ENCODE assay signal across 21 mouse cellular contexts in the genomic region with DNA sequence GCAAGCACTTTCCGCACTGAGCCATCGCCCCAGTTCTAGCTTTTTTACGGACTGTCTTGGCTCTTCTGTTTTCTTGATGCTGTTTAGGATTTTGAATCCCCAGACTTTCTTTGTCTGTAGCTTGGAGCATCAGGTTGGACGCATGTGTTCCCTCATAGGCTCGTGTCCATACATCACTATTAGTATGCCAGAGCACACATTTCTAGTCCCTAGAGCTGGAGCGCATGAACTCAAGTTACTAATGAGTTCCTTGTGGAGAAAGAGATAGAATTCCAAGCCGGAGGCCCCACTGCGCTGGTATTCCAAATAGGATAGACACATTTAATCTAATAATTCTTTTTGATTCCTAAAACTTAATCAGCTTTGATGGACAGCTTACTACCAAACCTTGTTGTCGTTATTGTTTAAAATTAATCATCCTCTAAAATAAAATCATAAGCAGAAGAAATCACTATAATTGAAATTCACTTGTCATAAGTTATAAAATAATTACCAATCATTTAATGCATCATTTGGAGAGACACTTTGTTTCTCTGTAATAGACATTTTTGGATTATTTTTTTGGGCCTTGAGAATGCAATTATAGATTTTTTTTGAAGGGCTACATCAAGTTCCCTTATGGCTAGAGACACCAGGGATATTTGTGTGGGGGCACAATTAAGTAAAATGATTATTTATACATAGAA.
DNase-seq lines count a peak whose midpoint lies in the region; ATAC-seq lines count a peak whose summit lies in the region.
"Had no signal": no experiment of that assay in that cellular context is flagged by ENCODE, and none has a peak within 500 bp of the region (broad histone marks: within the 10 kb centered on the region; RNA-seq: fewer than 3 reads in every experiment).

No protein-coding gene starts in this region.

- H3K4me3 ChIP-seq in embryonic facial prominence, embryonic 15.5 days (replicated peaks): no peak overlapping the region
- H3K4me3 ChIP-seq in midbrain, embryonic 14.5 days (replicated peaks; ENCODE audit: low read depth, low read length): no peak overlapping the region
- no peak overlapping the region for H3K4me3 ChIP-seq in intestine, embryonic 16.5 days (ENCODE audit: low read length)
- H3K4me3 ChIP-seq: erythroblast, embryonic 14.5 days; forebrain, embryonic 15.5 days; heart, embryonic 10.5 days; lung, embryonic 15.5 days had no signal

- peak; percentile 20 for DNase-seq in embryo, embryonic 10 days (ENCODE audit: low spot score)
- DNase-seq in embryo, embryonic 9.5 days (ENCODE audit: extremely low spot score): no peak
- DNase-seq in embryo, embryonic 10.5 days (ENCODE audit: low spot score): peak; percentile 50
- DNase-seq in midbrain, embryonic 14.5 days: peak; percentile 58
- DNase-seq in cerebellum, adult 11-12 months: no peak
- DNase-seq: adrenal gland, postnatal 10 days; kidney, adult 8-10 months; kidney, postnatal 36 days; thymus, adult 18-20 months; thymus, postnatal 4 days had no signal

- H3K4me2 ChIP-seq in embryonic facial prominence, embryonic 15.5 days (replicated peaks): no peak overlapping the region
- no peak overlapping the region for H3K4me2 ChIP-seq in midbrain, embryonic 14.5 days (ENCODE audit: low read length)
- no peak overlapping the region for H3K4me2 ChIP-seq in intestine, embryonic 16.5 days (ENCODE audit: low read depth, low read length)
- H3K4me2 ChIP-seq: forebrain, embryonic 15.5 days; lung, embryonic 15.5 days had no signal

- H3K27me3 ChIP-seq in embryonic facial prominence, embryonic 15.5 days: no peaks in the 10 kb centered on the region
- no peaks in the 10 kb centered on the region for H3K27me3 ChIP-seq in midbrain, embryonic 14.5 days (ENCODE audit: control insufficient read depth, insufficient read depth, low read length)
- H3K27me3 ChIP-seq in intestine, embryonic 16.5 days (replicated peaks; ENCODE audit: control insufficient read depth, insufficient read depth, low read length): no peaks in the 10 kb centered on the region
- H3K27me3 ChIP-seq: forebrain, embryonic 15.5 days; lung, embryonic 15.5 days had no signal

- 41% methylated on average over 9 of the region's 9 CpGs for WGBS in embryonic facial prominence, embryonic 15.5 days
- WGBS in midbrain, embryonic 14.5 days: 65% methylated on average over 9 of the region's 9 CpGs
- 85% methylated on average over 9 of the region's 9 CpGs for WGBS in intestine, embryonic 16.5 days

- no peaks in the 10 kb centered on the region for H3K36me3 ChIP-seq in embryonic facial prominence, embryonic 15.5 days
- no peaks in the 10 kb centered on the region for H3K36me3 ChIP-seq in midbrain, embryonic 14.5 days (ENCODE audit: control insufficient read depth, insufficient read depth, low read length)
- no peaks in the 10 kb centered on the region for H3K36me3 ChIP-seq in intestine, embryonic 16.5 days (ENCODE audit: control insufficient read depth, insufficient read depth, low read length)
- H3K36me3 ChIP-seq: forebrain, embryonic 15.5 days; heart, embryonic 10.5 days; lung, embryonic 15.5 days had no signal

- H3K4me1 ChIP-seq in embryonic facial prominence, embryonic 15.5 days: peaks cover 11% of the 10 kb centered on the region
- peaks cover 2% of the 10 kb centered on the region; the same call in 1 of the 2 replicates for H3K4me1 ChIP-seq in midbrain, embryonic 14.5 days (ENCODE audit: control insufficient read depth, insufficient read depth, low read length)
- H3K4me1 ChIP-seq in intestine, embryonic 16.5 days (ENCODE audit: control insufficient read depth, insufficient read depth, low read length): no peaks in the 10 kb centered on the region
- H3K4me1 ChIP-seq: forebrain, embryonic 15.5 days had no signal

- H3K27ac ChIP-seq in embryonic facial prominence, embryonic 15.5 days (replicated peaks): peak overlapping the region; percentile 44
- peak overlapping the region; percentile 41; the same call in 1 of the 2 replicates for H3K27ac ChIP-seq in midbrain, embryonic 14.5 days (replicated peaks; ENCODE audit: low read depth, low read length)
- no peak overlapping the region for H3K27ac ChIP-seq in intestine, embryonic 16.5 days (ENCODE audit: low read length)
- H3K27ac ChIP-seq: forebrain, embryonic 15.5 days; heart, embryonic 10.5 days; liver, embryonic 14.5 days; lung, embryonic 15.5 days; macrophage had no signal

- ATAC-seq in embryonic facial prominence, embryonic 15.5 days (ENCODE audit: insufficient number of reproducible peaks, low FRiP score, low TSS enrichment, low read depth): no peak; the same call in 1 of the 2 replicates
- ATAC-seq in midbrain, embryonic 14.5 days (ENCODE audit: low FRiP score, low TSS enrichment): 0 out of 2 replicates have a peak, but pooled peaks have one; percentile 36
- ATAC-seq in intestine, embryonic 16.5 days: no peak
- no peak for ATAC-seq in frontal cortex, adult (ENCODE audit: low TSS enrichment)
- ATAC-seq: activated CD4-positive, CD25-positive, alpha-beta regulatory T cell, adult 4 months; CD4-positive, CD25-positive, alpha-beta regulatory T cell, adult 4 months; forebrain, embryonic 15.5 days had no signal

- no peak overlapping the region for H3K9ac ChIP-seq in embryonic facial prominence, embryonic 15.5 days
- no peak overlapping the region for H3K9ac ChIP-seq in midbrain, embryonic 14.5 days (replicated peaks; ENCODE audit: low read length)
- no peak overlapping the region for H3K9ac ChIP-seq in intestine, embryonic 16.5 days (ENCODE audit: low read depth, low read length)
- H3K9ac ChIP-seq: forebrain, embryonic 15.5 days; liver, embryonic 14.5 days; lung, embryonic 15.5 days had no signal

- no peaks in the 10 kb centered on the region for H3K9me3 ChIP-seq in embryonic facial prominence, embryonic 15.5 days (replicated peaks)
- no peaks in the 10 kb centered on the region for H3K9me3 ChIP-seq in midbrain, embryonic 14.5 days (ENCODE audit: control insufficient read depth, low read length)
- H3K9me3 ChIP-seq in intestine, embryonic 16.5 days (ENCODE audit: control insufficient read depth, low read length): no peaks in the 10 kb centered on the region
- H3K9me3 ChIP-seq: forebrain, embryonic 15.5 days; heart, embryonic 10.5 days; lung, embryonic 15.5 days had no signal

Comparison
In these comparisons a context has a peak if more than half of its experiments do, and no peak if none do; other contexts are left out.
1. DNase-seq: peak in embryo, embryonic 10 days (single experiment), embryo, embryonic 10.5 days (single experiment) and midbrain, embryonic 14.5 days (single experiment); none in embryo, embryonic 9.5 days (single experiment) and cerebellum, adult 11-12 months (single experiment).